Comparison of ENCODE assay signal across 8 mouse cellular contexts in the genomic region with DNA sequence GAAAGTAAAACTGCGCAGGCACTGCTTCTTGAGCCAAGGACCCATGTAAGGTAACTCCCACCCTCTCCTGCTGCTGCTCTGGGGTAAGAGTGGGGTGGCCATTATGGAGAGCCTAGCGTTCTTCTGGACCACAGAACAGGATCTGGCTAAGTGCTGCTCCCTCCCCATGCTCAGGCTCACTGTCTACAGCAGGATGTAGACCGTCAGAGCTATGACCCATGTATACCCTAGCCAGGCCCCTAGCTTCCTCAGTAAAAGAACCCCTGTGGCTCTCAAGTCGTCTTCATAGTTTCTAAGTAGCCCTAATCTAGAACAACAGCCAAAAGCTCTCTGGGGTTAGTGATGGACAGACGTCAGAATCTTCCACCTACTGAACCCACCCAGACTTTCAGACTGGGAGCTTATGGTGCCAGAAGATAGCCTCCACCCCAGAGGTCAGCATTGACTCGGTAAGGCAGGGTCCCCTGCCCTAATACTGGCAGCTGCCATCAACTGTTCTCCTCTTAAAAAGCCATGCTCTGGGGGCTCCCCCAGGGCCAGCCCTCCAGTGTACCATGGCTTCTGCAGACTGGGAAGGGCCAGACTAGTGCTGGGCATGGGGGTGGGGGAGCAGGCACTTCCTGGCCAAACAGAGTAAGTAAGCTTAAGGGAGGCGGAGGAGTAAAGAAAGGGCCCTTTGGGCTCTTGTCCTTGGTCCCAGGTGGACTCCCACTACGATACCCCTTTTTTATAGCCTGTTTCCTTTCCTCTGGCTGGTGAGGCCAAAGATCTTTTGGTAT. TPM values are rescaled to one million over a fixed set of nuclear protein-coding genes. Genes with fewer than 3 reads are reported as not detected.
DNase-seq lines count a peak whose midpoint lies in the region; ATAC-seq and TF ChIP-seq lines count a peak whose summit lies in the region.

No protein-coding gene starts in this region.

- no peak for TF ChIP-seq CTCF in olfactory bulb, adult 2 months (IDR thresholded peaks at IDR 0.05; ENCODE audit: insufficient read depth, low read depth, low read length)

- no peak overlapping the region for H3K27ac ChIP-seq in limb, embryonic 13.5 days
- H3K27ac ChIP-seq in limb, embryonic 10.5 days, result no peak overlapping the region
- peak overlapping the region; percentile 44; the same call in 1 of the 2 replicates for H3K27ac ChIP-seq in olfactory bulb, adult 2 months (ENCODE audit: insufficient read depth, low read depth, low read length)

- DNase-seq in adrenal gland, postnatal 14 days, result peak; percentile 30
- no peak for DNase-seq in adrenal gland, postnatal 36 days
- DNase-seq in limb, embryonic 10.5 days (ENCODE audit: low spot score), result no peak
- DNase-seq in adrenal gland, postnatal 4 days (ENCODE audit: low spot score in 2 of 2), result no peak
- no peak for DNase-seq in left cerebral cortex, adult 18-20 months (ENCODE audit: low spot score in 2 of 2)

- H3K27me3 ChIP-seq in limb, embryonic 13.5 days, result no peaks in the 10 kb centered on the region
- H3K27me3 ChIP-seq in limb, embryonic 10.5 days (ENCODE audit: low read depth, poor library complexity, severe bottlenecking), result no peaks in the 10 kb centered on the region

- no peak overlapping the region for H3K4me3 ChIP-seq in limb, embryonic 13.5 days
- H3K4me3 ChIP-seq in limb, embryonic 10.5 days, result no peak overlapping the region
- H3K4me3 ChIP-seq in olfactory bulb, adult 2 months (ENCODE audit: insufficient read depth, low read depth, low read length), result no peak overlapping the region

- ATAC-seq in limb, embryonic 13.5 days (ENCODE audit: low FRiP score, low read depth), result no peak
- peak; percentile 55 for ATAC-seq in inflammation-experienced regulatory T-cells, adult 6 months

- peaks cover 42% of the 10 kb centered on the region for H3K4me1 ChIP-seq in limb, embryonic 13.5 days
- H3K4me1 ChIP-seq in limb, embryonic 10.5 days, result peaks cover 38% of the 10 kb centered on the region
- peaks cover 48% of the 10 kb centered on the region for H3K4me1 ChIP-seq in olfactory bulb, adult 2 months (ENCODE audit: control insufficient read depth, insufficient read depth, low read length)

- no peak overlapping the region for H3K4me2 ChIP-seq in limb, embryonic 13.5 days (replicated peaks)

- H3K9me3 ChIP-seq in limb, embryonic 13.5 days, result no peaks in the 10 kb centered on the region
- H3K9me3 ChIP-seq in limb, embryonic 10.5 days (replicated peaks), result no peaks in the 10 kb centered on the region

- TF ChIP-seq POLR2A in olfactory bulb, adult 2 months (IDR thresholded peaks at IDR 0.05; ENCODE audit: insufficient read depth, low read depth, low read length), result no peak

- peaks cover 15% of the 10 kb centered on the region; the same call in 1 of the 2 replicates for H3K36me3 ChIP-seq in limb, embryonic 13.5 days
- H3K36me3 ChIP-seq in limb, embryonic 10.5 days, result peaks cover 36% of the 10 kb centered on the region

- WGBS in limb, embryonic 13.5 days, result 64% methylated on average over 8 of the region's 8 CpGs
- WGBS in limb, embryonic 10.5 days, result 76% methylated on average over 8 of the region's 8 CpGs
- WGBS in olfactory bulb, adult 2 months, result 76% methylated on average over 8 of the region's 8 CpGs

- 0 out of 2 replicates have a peak overlapping the region, but pooled peaks have one; percentile 31 for H3K9ac ChIP-seq in limb, embryonic 13.5 days

RNA-seq across cellular contexts. Expression of a gene that starts 27.2 kb away (rescaled TPM):
- total RNA-seq in adrenal gland, postnatal 14 days (2021), result 3.4 and 4.1 TPM in 2 replicates
- 1 to 10 TPM; 2.0 to 4.4 TPM for total RNA-seq in adrenal gland, postnatal 36 days (2021)
- polyA plus RNA-seq in limb, embryonic 13.5 days (2015; fragmentation: Nextera tagmentation; extraction: Ambion mirVana), result 24.9 and 25.0 TPM in 2 replicates
- polyA plus RNA-seq in limb, embryonic 10.5 days (2016; fragmentation: Nextera tagmentation; extraction: Ambion mirVana), result 54.9 and 63.1 TPM in 2 replicates
- not detected for polyA plus RNA-seq in inflammation-experienced regulatory T-cells, adult 6 months (2017; shearing (Covaris generic))
- not detected in 2 replicates for polyA plus RNA-seq in olfactory bulb, adult 2 months (2012; ENCODE audit: insufficient read depth, insufficient read length, low replicate concordance, missing spikeins)
- 10 to 100 TPM; 13.4 to 14.8 TPM for total RNA-seq in adrenal gland, postnatal 4 days (2021)
- 10 to 100 TPM; 17.6 to 17.7 TPM for total RNA-seq in left cerebral cortex, adult 18-20 months (2021)

RNA-seq across cellular contexts. Expression of a gene that starts 47.4 kb away (rescaled TPM):
- total RNA-seq in adrenal gland, postnatal 14 days (2021), result 70.0 and 85.3 TPM in 2 replicates
- 10 to 100 TPM; 71.9 to 76.4 TPM for total RNA-seq in adrenal gland, postnatal 36 days (2021)
- polyA plus RNA-seq in limb, embryonic 13.5 days (2015; fragmentation: Nextera tagmentation; extraction: Ambion mirVana), result 38.2 and 44.3 TPM in 2 replicates
- polyA plus RNA-seq in limb, embryonic 10.5 days (2016; fragmentation: Nextera tagmentation; extraction: Ambion mirVana), result 50.1 and 53.4 TPM in 2 replicates
- polyA plus RNA-seq in inflammation-experienced regulatory T-cells, adult 6 months (2017; shearing (Covaris generic)), result 10 to 100 TPM; 50.5 to 69.5 (median 57.4) TPM
- polyA plus RNA-seq in olfactory bulb, adult 2 months (2012; ENCODE audit: insufficient read depth, insufficient read length, low replicate concordance, missing spikeins), result not detected in 2 replicates
- total RNA-seq in adrenal gland, postnatal 4 days (2021), result 10 to 100 TPM; 74.7 to 81.2 TPM
- total RNA-seq in left cerebral cortex, adult 18-20 months (2021), result 100 to 1,000 TPM; 123 to 139 TPM

RNA-seq across cellular contexts. Expression of a gene that starts 53.3 kb away (rescaled TPM):
- 27.9 and 30.6 TPM in 2 replicates for total RNA-seq in adrenal gland, postnatal 14 days (2021)
- total RNA-seq in adrenal gland, postnatal 36 days (2021), result 10 to 100 TPM; 18.6 to 25.6 TPM
- 58.0 and 60.1 TPM in 2 replicates for polyA plus RNA-seq in limb, embryonic 13.5 days (2015; fragmentation: Nextera tagmentation; extraction: Ambion mirVana)
- 92.0 and 92.4 TPM in 2 replicates for polyA plus RNA-seq in limb, embryonic 10.5 days (2016; fragmentation: Nextera tagmentation; extraction: Ambion mirVana)
- 10 to 100 TPM; 21.3 to 28.4 (median 27.4) TPM for polyA plus RNA-seq in inflammation-experienced regulatory T-cells, adult 6 months (2017; shearing (Covaris generic))
- not detected in 2 replicates for polyA plus RNA-seq in olfactory bulb, adult 2 months (2012; ENCODE audit: insufficient read depth, insufficient read length, low replicate concordance, missing spikeins)
- 10 to 100 TPM; 47.1 to 48.3 TPM for total RNA-seq in adrenal gland, postnatal 4 days (2021)
- 10 to 100 TPM; 27.7 to 29.8 TPM for total RNA-seq in left cerebral cortex, adult 18-20 months (2021)
